Mouse (Mus musculus): ENCODE results near the gene Opcml. TPM values are rescaled to one million over a fixed set of nuclear protein-coding genes. Genes with fewer than 3 reads are reported as not detected.

The Opcml gene
- polyA plus RNA-seq, 2 experiments: 3.7 to 5.5 TPM

DNA sequence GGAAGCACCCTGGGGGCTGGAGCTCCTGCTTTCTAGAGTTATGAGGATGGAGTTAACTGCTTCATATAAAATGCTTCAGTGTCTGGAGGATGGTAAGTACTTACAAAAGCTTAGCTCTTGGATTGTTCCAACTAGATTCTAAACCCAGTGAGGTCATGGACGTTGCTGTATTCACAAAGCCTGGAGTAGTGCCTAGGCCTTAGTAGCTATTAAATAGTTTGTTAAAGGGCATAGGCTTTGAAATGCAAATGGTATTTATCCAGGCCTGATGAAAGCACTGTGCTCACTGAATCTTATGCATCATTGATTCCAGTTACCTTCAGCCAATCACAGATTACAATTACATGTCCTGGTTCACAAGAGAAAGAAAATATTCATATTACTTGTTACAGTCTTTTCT is 421.3 kb downstream of the Opcml start:
- H3K9ac ChIP-seq (ENCODE audit: low read depth, low read length, severe bottlenecking): no peak overlapping the region
- DNase-seq (ENCODE audit: low spot score): no peak
- H3K4me2 ChIP-seq (replicated peaks; ENCODE audit: low read depth, low read length, severe bottlenecking): no peak overlapping the region
- H3K36me3 ChIP-seq (ENCODE audit: control insufficient read depth, insufficient read depth, low read length): no peaks in the 10 kb centered on the region
- no peak overlapping the region for H3K4me3 ChIP-seq (replicated peaks; ENCODE audit: low read length)
- H3K9me3 ChIP-seq (ENCODE audit: control insufficient read depth, low read length): no peaks in the 10 kb centered on the region
- ATAC-seq (ENCODE audit: low FRiP score, low read depth): no peak
- H3K4me1 ChIP-seq (ENCODE audit: control insufficient read depth, insufficient read depth, low read length): no peaks in the 10 kb centered on the region
- TF ChIP-seq POLR2A (IDR thresholded peaks at IDR 0.05; ENCODE audit: borderline replicate concordance, extremely low read depth, insufficient read depth, insufficient read length): no peak
- H3K27me3 ChIP-seq (ENCODE audit: control insufficient read depth, insufficient read depth, low read length): no peaks in the 10 kb centered on the region
- no peak overlapping the region for H3K27ac ChIP-seq (replicated peaks; ENCODE audit: low read depth, low read length)
- WGBS: 29% methylated on average over 1 of the region's 1 CpGs

DNA sequence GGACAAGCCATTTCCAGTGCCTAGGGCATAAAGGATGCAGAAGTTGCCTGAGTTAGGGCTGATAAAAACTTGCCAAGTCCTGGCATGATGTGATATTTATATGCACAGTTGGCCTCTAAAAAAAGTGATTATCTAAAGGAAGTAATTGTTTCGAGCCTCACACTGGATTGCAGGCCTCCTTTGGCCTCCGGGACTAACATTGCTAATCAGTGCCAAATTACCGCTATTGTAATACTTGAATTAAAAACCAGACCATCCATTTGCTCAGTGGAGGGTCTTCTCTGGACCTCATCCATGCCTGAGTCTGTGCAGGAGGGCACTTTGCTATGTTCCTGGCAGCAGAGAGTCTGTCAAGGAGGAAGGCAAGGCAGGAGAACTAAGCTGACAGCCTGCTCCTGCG is 423.3 kb downstream of the Opcml start:
- H3K27me3 ChIP-seq (ENCODE audit: control insufficient read depth, insufficient read depth, low read length): no peaks in the 10 kb centered on the region
- TF ChIP-seq POLR2A (IDR thresholded peaks at IDR 0.05; ENCODE audit: borderline replicate concordance, extremely low read depth, insufficient read depth, insufficient read length): no peak

DNA sequence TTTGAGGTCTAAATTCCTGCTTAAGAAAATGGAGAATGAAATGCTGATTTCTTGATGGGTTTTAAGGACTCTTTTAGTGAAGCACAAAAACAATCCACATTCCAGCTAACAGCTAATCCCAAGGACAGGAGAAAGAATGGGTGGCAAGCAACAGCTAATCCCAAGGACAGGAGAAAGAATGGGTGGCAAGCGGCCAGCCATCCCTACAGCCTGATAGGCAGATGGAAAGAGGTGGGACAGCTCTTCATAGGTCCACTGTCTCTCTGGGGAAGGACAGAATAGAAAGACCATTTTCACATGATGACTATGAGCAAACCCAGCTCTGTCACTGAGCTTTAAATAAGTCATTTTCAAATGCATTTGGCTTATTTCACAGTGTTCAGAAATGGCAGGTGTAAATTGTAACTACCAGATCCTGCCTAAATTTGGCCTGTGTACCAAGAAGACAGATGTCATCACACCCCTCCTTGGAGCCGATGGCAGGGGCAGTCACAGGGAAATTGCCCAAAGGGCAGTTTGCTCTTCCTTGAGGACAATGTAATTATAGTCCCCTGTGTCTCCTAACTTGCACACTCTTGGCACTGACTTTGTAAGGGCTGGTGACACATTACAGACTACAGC is 427.6 kb downstream of the Opcml start:
- no peak overlapping the region for H3K4me2 ChIP-seq (replicated peaks; ENCODE audit: low read depth, low read length, severe bottlenecking)
- no peak overlapping the region for H3K27ac ChIP-seq (replicated peaks; ENCODE audit: low read depth, low read length)
- no peaks in the 10 kb centered on the region for H3K36me3 ChIP-seq (ENCODE audit: control insufficient read depth, insufficient read depth, low read length)
- WGBS: 62% methylated on average over 2 of the region's 2 CpGs
- no peaks in the 10 kb centered on the region for H3K27me3 ChIP-seq (ENCODE audit: control insufficient read depth, insufficient read depth, low read length)
- H3K4me3 ChIP-seq (replicated peaks; ENCODE audit: low read length): no peak overlapping the region
- no peak overlapping the region for H3K9ac ChIP-seq (ENCODE audit: low read depth, low read length, severe bottlenecking)
- no peaks in the 10 kb centered on the region for H3K4me1 ChIP-seq (ENCODE audit: control insufficient read depth, insufficient read depth, low read length)
- TF ChIP-seq POLR2A (IDR thresholded peaks at IDR 0.05; ENCODE audit: borderline replicate concordance, extremely low read depth, insufficient read depth, insufficient read length): no peak
- H3K9me3 ChIP-seq (ENCODE audit: control insufficient read depth, low read length): no peaks in the 10 kb centered on the region
- no peak for ATAC-seq (ENCODE audit: low FRiP score, low read depth)
- no peak for DNase-seq (ENCODE audit: low spot score)

More for the DNA sequence above, 423.3 kb downstream of the Opcml start:
- 65% methylated on average over 4 of the region's 4 CpGs for WGBS
- DNase-seq (ENCODE audit: low spot score) (no peak), ATAC-seq (ENCODE audit: low FRiP score, low read depth) (no peak)
- Histone ChIP-seq H3K9me3 (ENCODE audit: control insufficient read depth, low read length) (no peaks in the 10 kb centered on the region), H3K9ac (ENCODE audit: low read depth, low read length, severe bottlenecking) (no peak overlapping the region), H3K36me3 (ENCODE audit: control insufficient read depth, insufficient read depth, low read length) (no peaks in the 10 kb centered on the region), H3K4me2 (replicated peaks; ENCODE audit: low read depth, low read length, severe bottlenecking) (no peak overlapping the region), H3K4me3 (replicated peaks; ENCODE audit: low read length) (no peak overlapping the region), H3K4me1 (ENCODE audit: control insufficient read depth, insufficient read depth, low read length) (no peaks in the 10 kb centered on the region), H3K27ac (replicated peaks; ENCODE audit: low read depth, low read length) (no peak overlapping the region)

DNA sequence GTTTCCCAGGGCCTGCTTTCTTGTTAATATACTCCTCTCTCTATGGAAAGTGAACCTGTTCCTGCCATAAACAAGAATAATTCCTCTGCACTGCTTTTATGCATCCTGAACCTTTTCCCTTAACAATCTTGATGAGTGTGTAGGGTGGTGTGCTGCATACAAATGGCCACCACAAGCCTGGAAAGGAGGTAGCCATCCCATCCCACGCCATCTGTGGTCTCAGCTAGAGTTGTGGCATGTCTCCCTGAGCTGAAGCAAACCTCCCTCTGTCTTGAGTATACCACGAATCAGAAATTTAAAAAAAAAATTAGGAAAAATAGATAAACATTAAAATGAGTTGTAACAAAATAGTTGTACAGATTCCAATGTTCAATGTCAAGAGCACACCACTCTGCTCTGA is 432.2 kb downstream of the Opcml start:
- H3K27ac ChIP-seq (replicated peaks; ENCODE audit: low read depth, low read length): no peak overlapping the region
- H3K4me2 ChIP-seq (replicated peaks; ENCODE audit: low read depth, low read length, severe bottlenecking): no peak overlapping the region
- H3K27me3 ChIP-seq (ENCODE audit: control insufficient read depth, insufficient read depth, low read length): no peaks in the 10 kb centered on the region
- H3K9me3 ChIP-seq (ENCODE audit: control insufficient read depth, low read length): no peaks in the 10 kb centered on the region
- no peak for ATAC-seq (ENCODE audit: low FRiP score, low read depth)
- DNase-seq (ENCODE audit: low spot score): no peak
- no peak overlapping the region for H3K9ac ChIP-seq (ENCODE audit: low read depth, low read length, severe bottlenecking)
- H3K4me3 ChIP-seq (replicated peaks; ENCODE audit: low read length): no peak overlapping the region
- H3K4me1 ChIP-seq (ENCODE audit: control insufficient read depth, insufficient read depth, low read length): no peaks in the 10 kb centered on the region
- no peaks in the 10 kb centered on the region for H3K36me3 ChIP-seq (ENCODE audit: control insufficient read depth, insufficient read depth, low read length)
- TF ChIP-seq POLR2A (IDR thresholded peaks at IDR 0.05; ENCODE audit: borderline replicate concordance, extremely low read depth, insufficient read depth, insufficient read length): no peak
- 70% methylated on average over 2 of the region's 2 CpGs for WGBS

DNA sequence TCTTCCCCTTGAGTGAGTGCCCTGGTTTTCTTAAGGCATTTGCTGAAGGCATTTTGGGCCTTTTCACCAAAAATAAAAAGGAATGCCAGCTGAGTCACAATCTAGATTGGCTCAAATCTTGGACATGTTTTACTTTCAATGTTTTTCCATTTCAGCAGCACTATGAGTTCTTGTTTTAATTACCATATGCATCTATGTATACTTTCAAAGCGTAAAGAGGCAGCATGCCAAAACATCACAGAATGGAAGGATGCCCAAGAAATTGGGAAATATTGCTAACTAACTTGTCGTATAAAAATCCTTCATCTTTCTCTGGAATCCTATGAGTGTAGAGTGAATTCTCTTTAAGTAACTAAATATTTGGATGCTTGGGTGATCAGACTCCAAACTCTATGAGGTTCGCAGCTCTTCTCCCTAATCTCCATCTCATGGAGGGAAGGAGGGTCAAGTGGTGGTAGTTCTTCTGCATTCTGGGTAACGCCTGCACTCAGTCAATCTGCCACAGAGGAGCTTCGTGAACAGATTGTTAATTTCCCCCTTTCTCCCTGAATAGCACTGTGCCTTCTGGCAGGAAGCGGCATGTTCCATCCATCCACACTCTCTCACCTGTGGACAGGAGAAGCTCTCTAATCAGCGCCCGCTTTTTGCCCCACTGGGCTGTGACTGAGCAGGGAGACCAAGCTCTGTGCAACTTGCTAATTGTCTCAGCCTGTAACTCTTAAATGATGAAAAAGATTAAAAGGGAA is 435.4 kb downstream of the Opcml start:
- DNase-seq (ENCODE audit: low spot score) (no peak), ATAC-seq (ENCODE audit: low FRiP score, low read depth) (no peak)
- WGBS: 76% methylated on average over 8 of the region's 8 CpGs
- H3K36me3 ChIP-seq (ENCODE audit: control insufficient read depth, insufficient read depth, low read length): no peaks in the 10 kb centered on the region
- no peak overlapping the region for H3K27ac ChIP-seq (replicated peaks; ENCODE audit: low read depth, low read length)
- no peaks in the 10 kb centered on the region for H3K27me3 ChIP-seq (ENCODE audit: control insufficient read depth, insufficient read depth, low read length)
- no peak overlapping the region for H3K4me2 ChIP-seq (replicated peaks; ENCODE audit: low read depth, low read length, severe bottlenecking)
- no peak overlapping the region for H3K4me3 ChIP-seq (replicated peaks; ENCODE audit: low read length)
- no peaks in the 10 kb centered on the region for H3K4me1 ChIP-seq (ENCODE audit: control insufficient read depth, insufficient read depth, low read length)
- H3K9me3 ChIP-seq (ENCODE audit: control insufficient read depth, low read length): no peaks in the 10 kb centered on the region
- H3K9ac ChIP-seq (ENCODE audit: low read depth, low read length, severe bottlenecking): no peak overlapping the region
- TF ChIP-seq POLR2A (IDR thresholded peaks at IDR 0.05; ENCODE audit: borderline replicate concordance, extremely low read depth, insufficient read depth, insufficient read length): no peak

All from limb, embryonic 14.5 days (tissue).